ENCODE assay signal across 8 mouse cellular contexts in the genomic region with DNA sequence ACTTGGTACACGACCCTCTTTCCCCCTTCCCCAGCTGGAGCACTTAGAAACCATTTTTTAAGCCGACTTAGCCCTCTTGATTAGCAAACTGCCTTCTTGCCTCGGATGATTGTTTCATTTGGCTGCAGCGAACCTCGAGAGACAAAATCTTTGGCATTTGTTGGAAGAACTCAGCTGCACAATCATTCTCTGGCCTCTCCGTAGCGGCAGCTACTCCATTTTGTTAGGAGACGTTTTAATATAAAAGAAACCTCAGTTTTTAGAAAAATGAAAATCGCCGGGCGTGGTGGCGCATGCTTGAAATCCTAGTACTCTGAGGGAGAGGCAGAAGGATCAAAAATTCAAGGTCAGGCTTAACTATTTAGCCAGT. TPM values are rescaled to one million over a fixed set of nuclear protein-coding genes. Genes with fewer than 3 reads are reported as not detected.
DNase-seq lines count a peak whose midpoint lies in the region; ATAC-seq and TF ChIP-seq lines count a peak whose summit lies in the region.

No protein-coding gene starts in this region.

- peak overlapping the region; percentile 91 to 92 for H3K4me3 ChIP-seq in heart, embryonic 14.5 days (ENCODE audit: control insufficient read depth in 1 of 2, insufficient read depth in 1 of 2, low read depth in 1 of 2, low read length in 2 of 2)
- peak overlapping the region; percentile 62 for H3K4me3 ChIP-seq in hindbrain, embryonic 16.5 days (ENCODE audit: low read length)
- H3K4me3 ChIP-seq in myocyte, result peak overlapping the region; percentile 70

- WGBS in heart, embryonic 14.5 days, result 2% methylated on average over 12 of the region's 12 CpGs
- WGBS in hindbrain, embryonic 16.5 days, result under 1% methylated on average over 12 of the region's 12 CpGs

- intact Hi-C loops in heart, postnatal 10 days (cut with DNase I), result loop anchor here (1.0 kb wide), 1 partner anchor 32 kb away; a partner anchor contains a TSS

- no peak for TF ChIP-seq POLR2A in myocyte (IDR thresholded peaks at IDR 0.05; ENCODE audit: insufficient read length, low read depth)

- ATAC-seq in heart, embryonic 14.5 days (ENCODE audit: insufficient number of reproducible peaks, insufficient read depth, low FRiP score, low read depth), result no peak
- no peak for ATAC-seq in hindbrain, embryonic 16.5 days

- peaks cover 0 to 10% of the 10 kb centered on the region in 2 experiments; a peak in 1 of 4 replicates for H3K4me1 ChIP-seq in heart, embryonic 14.5 days (ENCODE audit: control insufficient read depth in 2 of 2, insufficient read depth in 2 of 2, low read length in 2 of 2)
- peaks cover 14% of the 10 kb centered on the region for H3K4me1 ChIP-seq in hindbrain, embryonic 16.5 days (ENCODE audit: control insufficient read depth, insufficient read depth, low read depth, low read length)

- no peaks in the 10 kb centered on the region for H3K27me3 ChIP-seq in heart, embryonic 14.5 days (ENCODE audit: control insufficient read depth, insufficient read depth, low read length)
- H3K27me3 ChIP-seq in hindbrain, embryonic 16.5 days (replicated peaks; ENCODE audit: control insufficient read depth, insufficient read depth, low read length), result no peaks in the 10 kb centered on the region
- no peaks in the 10 kb centered on the region for H3K27me3 ChIP-seq in myocyte (ENCODE audit: control insufficient read depth, insufficient read depth, insufficient read length)

- no peaks in the 10 kb centered on the region for H3K9me3 ChIP-seq in heart, embryonic 14.5 days (ENCODE audit: control insufficient read depth, low read length)
- no peaks in the 10 kb centered on the region for H3K9me3 ChIP-seq in hindbrain, embryonic 16.5 days (ENCODE audit: control insufficient read depth, low read length)

- H3ac ChIP-seq in myocyte (ENCODE audit: control insufficient read depth, insufficient read length), result no peak overlapping the region

- peak overlapping the region; percentile 93 to 100 for H3K27ac ChIP-seq in heart, embryonic 14.5 days (replicated peaks in 1 of 2; ENCODE audit: control insufficient read depth in 1 of 2, insufficient read depth in 1 of 2, low read depth in 2 of 2, low read length in 2 of 2)
- H3K27ac ChIP-seq in hindbrain, embryonic 16.5 days (ENCODE audit: low read depth, low read length), result peak overlapping the region; percentile 86

- peak overlapping the region; percentile 94 for H3K4me2 ChIP-seq in heart, embryonic 14.5 days (ENCODE audit: low read length)
- peak overlapping the region; percentile 96 for H3K4me2 ChIP-seq in hindbrain, embryonic 16.5 days (ENCODE audit: low read length)
- peak overlapping the region; percentile 91 for H3K4me2 ChIP-seq in myocyte (ENCODE audit: low read depth)

- DNase-seq in heart, postnatal 10 days, result no peak
- DNase-seq in urinary bladder, adult 2 months (ENCODE audit: low spot score), result peak; percentile 27
- no peak for DNase-seq in urinary bladder, adult 18-20 months (ENCODE audit: low spot score in 2 of 2)
- DNase-seq in retina, postnatal 1 day, result no peak
- no peak for DNase-seq in testis, postnatal 10 days (ENCODE audit: low spot score)

- H3K36me3 ChIP-seq in heart, embryonic 14.5 days (ENCODE audit: control insufficient read depth, insufficient read depth, low read length), result peaks cover 5% of the 10 kb centered on the region; the same call in 1 of the 2 replicates
- H3K36me3 ChIP-seq in hindbrain, embryonic 16.5 days (ENCODE audit: control insufficient read depth, insufficient read depth, low read length), result no peaks in the 10 kb centered on the region
- no peaks in the 10 kb centered on the region for H3K36me3 ChIP-seq in myocyte (ENCODE audit: control insufficient read depth, insufficient read depth)

- no peaks in the 10 kb centered on the region for H3K79me2 ChIP-seq in myocyte (ENCODE audit: control insufficient read depth, insufficient read depth)

- peak overlapping the region; percentile 95 for H3K9ac ChIP-seq in heart, embryonic 14.5 days (ENCODE audit: low read length)
- H3K9ac ChIP-seq in hindbrain, embryonic 16.5 days (ENCODE audit: low read depth, low read length), result peak overlapping the region; percentile 77

TF ChIP-seq in myocyte, 11 proteins besides CTCF, POLR2A, EP300 and RAD21:
- TF ChIP-seq POLR2AphosphoS2 (IDR thresholded peaks at IDR 0.05; ENCODE audit: insufficient read length, low read depth) (no peak), MAX (IDR thresholded peaks at IDR 0.05; ENCODE audit: low read depth) (no peak)

RNA-seq across cellular contexts. Expression of a gene that starts 31.9 kb away (rescaled TPM):
- polyA plus RNA-seq in heart, embryonic 14.5 days (2014; fragmentation: Nextera tagmentation; extraction: Ambion mirVana), result 102 and 104 TPM in 2 replicates
- total RNA-seq in heart, postnatal 10 days (2021), result 10 to 100 TPM; 85.0 to 95.3 TPM
- 54.8 and 58.1 TPM in 2 replicates for polyA plus RNA-seq in urinary bladder, adult 2 months (2012; rRNA removed)
- 82.7 and 83.2 TPM in 2 replicates for polyA plus RNA-seq in hindbrain, embryonic 16.5 days (2015; fragmentation: Nextera tagmentation; extraction: Ambion mirVana)
- 73.5 TPM for polyA plus RNA-seq in myocyte (2012; fragmentation: generic; extraction: Trizol)

RNA-seq across cellular contexts. Expression of a gene that starts 33.0 kb away (rescaled TPM):
- polyA plus RNA-seq in heart, embryonic 14.5 days (2014; fragmentation: Nextera tagmentation; extraction: Ambion mirVana), result 8.8 and 8.9 TPM in 2 replicates
- 10 to 100 TPM; 58.2 to 58.4 TPM for total RNA-seq in heart, postnatal 10 days (2021)
- 5.5 and 7.0 TPM in 2 replicates for polyA plus RNA-seq in urinary bladder, adult 2 months (2012; rRNA removed)
- 10.4 and 10.9 TPM in 2 replicates for polyA plus RNA-seq in hindbrain, embryonic 16.5 days (2015; fragmentation: Nextera tagmentation; extraction: Ambion mirVana)
- 2.6 TPM for polyA plus RNA-seq in myocyte (2012; fragmentation: generic; extraction: Trizol)
